Mouse (Mus musculus): ENCODE results near the gene Wfikkn1.
A peak's percentile ranks its signal among the peaks of the same experiment; 100 is the strongest.

DNA sequence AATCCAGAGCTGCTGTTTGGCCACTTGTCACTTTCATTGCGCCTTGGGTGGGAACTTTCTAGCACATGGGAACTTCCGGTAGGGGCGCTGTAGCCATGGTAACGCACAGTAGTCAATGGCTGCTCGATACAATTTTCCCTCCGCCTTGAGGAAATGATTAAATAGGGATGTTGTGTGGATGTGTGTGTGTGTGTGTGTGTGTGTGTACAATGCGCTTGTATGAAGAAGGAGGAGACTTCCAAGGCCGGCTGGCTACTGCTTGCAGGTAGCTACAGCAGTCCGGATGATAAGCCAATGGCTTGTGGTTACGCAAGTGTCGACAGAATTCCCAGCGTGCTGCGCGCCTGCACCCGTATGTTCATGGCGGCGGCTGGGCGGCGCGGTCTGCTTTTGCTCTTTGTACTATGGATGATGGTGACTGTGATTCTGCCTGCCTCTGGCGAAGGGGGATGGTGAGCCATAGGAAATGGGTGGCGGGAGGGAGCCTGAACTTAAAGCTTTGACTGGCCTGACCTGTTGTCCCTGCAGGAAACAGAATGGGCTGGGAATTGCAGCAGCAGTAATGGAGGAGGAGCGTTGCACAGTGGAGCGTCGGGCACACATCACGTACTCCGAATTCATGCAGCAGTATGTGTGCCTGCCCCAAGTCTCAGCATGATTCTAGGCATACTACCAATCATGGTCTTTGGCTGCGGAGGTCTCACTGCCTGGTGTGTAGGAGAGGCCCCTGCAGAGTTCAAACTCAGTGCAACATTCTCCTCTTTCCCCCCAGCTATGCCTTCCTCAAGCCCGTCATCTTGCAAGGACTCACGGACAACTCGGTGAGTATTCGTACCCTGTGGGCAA, 51.7 kb downstream of the Wfikkn1 start, which contains the start of gene Jmjd8:
- TF ChIP-seq MAX (IDR thresholded peaks at IDR 0.05; ENCODE audit: low read length) = peak; percentile 79
- peak; percentile 64 for TF ChIP-seq TBP (IDR thresholded peaks at IDR 0.05; ENCODE audit: low read depth, low read length)
- TF ChIP-seq TCF12 (IDR thresholded peaks at IDR 0.05; ENCODE audit: low read depth, low read length) = peak; percentile 68
- TF ChIP-seq SMC3 (IDR thresholded peaks at IDR 0.05; ENCODE audit: low read depth, low read length) = no peak; the same call in 1 of the 2 replicates
- 0 out of 4 replicates have a peak, but pooled peaks of 1 of the 2 experiments have one; percentile 12 for TF ChIP-seq EP300 (IDR thresholded peaks at IDR 0.05; ENCODE audit: low read depth in 1 of 2, low read length in 2 of 2)
- no peak; the same call in 1 of the 2 replicates for TF ChIP-seq RCOR1 (IDR thresholded peaks at IDR 0.05; ENCODE audit: low read depth, low read length)
- TF ChIP-seq POLR2A (IDR thresholded peaks at IDR 0.05; ENCODE audit: control insufficient read depth in 1 of 2, insufficient read depth in 1 of 2, low read depth in 1 of 2, low read length in 2 of 2, poor library complexity in 1 of 2) = peak; percentile 83 to 84; a peak in 2 of 4 replicates
- TF ChIP-seq MAFK (IDR thresholded peaks at IDR 0.05; ENCODE audit: borderline replicate concordance, low read depth, low read length) = no peak
- no peak for TF ChIP-seq JUND (IDR thresholded peaks at IDR 0.05; ENCODE audit: low read depth, low read length)
- TF ChIP-seq ZNF384 (IDR thresholded peaks at IDR 0.05; ENCODE audit: low read depth, low read length) = no peak
- 0 out of 2 replicates have a peak, but pooled peaks have one; percentile 38 for TF ChIP-seq MAZ (IDR thresholded peaks at IDR 0.05; ENCODE audit: low read depth, low read length)
- no peak for TF ChIP-seq ZC3H11A (IDR thresholded peaks at IDR 0.05; ENCODE audit: low read depth, low read length)
